Mouse (Mus musculus): ENCODE results near the gene Hebp1. TPM values are rescaled to one million over a fixed set of nuclear protein-coding genes. Genes with fewer than 3 reads are reported as not detected.

Hebp1 gene
- polyA plus RNA-seq, 1 experiment from 2014 or later: 2.0 TPM

GRCm38 (mm10) chr6:135169246-135169645 is 28.6 kb downstream of the Hebp1 start:
- 97% methylated on average over 3 of the region's 3 CpGs for WGBS
- Histone ChIP-seq H3K4me1 (peaks cover 10% of the 10 kb centered on the region), H3K27ac (no peak overlapping the region), H3K9ac (no peak overlapping the region), H3K36me3 (ENCODE audit: poor library complexity, severe bottlenecking) (no peaks in the 10 kb centered on the region), H3K4me3 (no peak overlapping the region), H3K27me3 (no peaks in the 10 kb centered on the region), H3K4me2 (no peak overlapping the region), H3K9me3 (replicated peaks) (no peaks in the 10 kb centered on the region)
- no peak for ATAC-seq

- Histone ChIP-seq H3K4me3 (peak overlapping the region; percentile 39), H3K27me3 (no peaks in the 10 kb centered on the region), H3K27ac (no peak overlapping the region), H3K36me3 (ENCODE audit: poor library complexity, severe bottlenecking) (no peaks in the 10 kb centered on the region), H3K9ac (peak overlapping the region; percentile 53; the same call in 1 of the 2 replicates), H3K4me2 (peak overlapping the region; percentile 64), H3K4me1 (peaks cover 10% of the 10 kb centered on the region), H3K9me3 (replicated peaks) (no peaks in the 10 kb centered on the region)
- WGBS: 83% methylated on average over 6 of the region's 6 CpGs
- no peak for ATAC-seq
These were observed 29.4 kb downstream of the Hebp1 start for GRCm38 (mm10) chr6:135168471-135168870.

DNA sequence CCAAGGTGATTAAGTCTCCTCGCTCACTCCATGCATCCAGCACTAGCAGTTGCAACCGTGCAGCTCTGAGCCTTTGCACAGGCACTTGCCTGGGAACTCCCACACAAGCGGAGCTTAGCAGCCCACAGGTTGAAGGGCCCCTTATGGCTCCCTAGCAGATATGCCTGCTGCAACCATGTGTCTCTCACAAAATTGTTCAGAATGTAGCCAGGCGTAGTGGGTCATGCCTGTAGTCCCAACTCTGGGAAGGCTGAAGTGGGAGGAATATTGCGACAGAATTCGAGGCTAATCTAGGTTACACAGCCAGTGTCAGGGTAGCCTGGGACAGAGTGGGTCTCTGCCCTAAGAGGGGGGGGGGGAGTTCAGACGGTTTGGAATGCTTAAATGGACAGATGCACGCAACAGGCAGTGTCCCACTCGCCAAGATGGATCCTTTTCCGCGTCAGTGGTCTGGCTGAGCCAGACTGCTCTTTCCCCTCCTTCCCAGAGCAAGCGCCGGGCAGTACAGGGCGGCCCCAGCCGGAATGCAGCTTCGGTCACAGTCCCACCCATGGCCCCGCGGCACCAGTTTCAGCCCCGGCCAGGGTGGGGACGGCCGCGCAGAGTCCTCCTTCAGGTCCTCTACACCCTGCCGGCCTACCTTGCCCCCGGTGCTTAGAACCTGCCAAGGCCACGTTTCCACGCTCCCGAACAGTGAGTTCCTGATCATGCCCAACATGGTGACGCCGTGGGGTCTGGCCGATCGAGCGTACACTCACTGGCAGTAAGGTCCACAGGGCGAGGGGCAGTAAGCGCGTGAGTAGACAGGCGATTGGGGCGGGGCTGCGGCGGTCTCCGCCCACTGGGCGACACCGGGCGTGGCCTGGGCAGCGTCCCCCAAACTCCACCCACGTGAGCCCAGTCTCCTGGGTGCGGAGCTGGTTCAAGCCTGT is 30.2 kb downstream of the Hebp1 start:
- H3K4me3 ChIP-seq: peak overlapping the region; percentile 39
- no peak overlapping the region for H3K27ac ChIP-seq
- WGBS: 3% methylated on average over 46 of the region's 46 CpGs
- H3K9ac ChIP-seq: peak overlapping the region; percentile 53
- H3K9me3 ChIP-seq (replicated peaks): no peaks in the 10 kb centered on the region
- ATAC-seq: peak; percentile 89
- peaks cover 10% of the 10 kb centered on the region for H3K4me1 ChIP-seq
- no peaks in the 10 kb centered on the region for H3K36me3 ChIP-seq (ENCODE audit: poor library complexity, severe bottlenecking)
- no peaks in the 10 kb centered on the region for H3K27me3 ChIP-seq
- H3K4me2 ChIP-seq: peak overlapping the region; percentile 64

GRCm38 (mm10) chr6:135166712-135167111 is 31.1 kb downstream of the Hebp1 start:
- no peak overlapping the region for H3K4me3 ChIP-seq
- WGBS: 24% methylated on average over 5 of the region's 5 CpGs
- H3K4me2 ChIP-seq: no peak overlapping the region
- H3K36me3 ChIP-seq (ENCODE audit: poor library complexity, severe bottlenecking): no peaks in the 10 kb centered on the region
- ATAC-seq: no peak
- H3K4me1 ChIP-seq: peaks cover 10% of the 10 kb centered on the region
- H3K27me3 ChIP-seq: no peaks in the 10 kb centered on the region
- no peak overlapping the region for H3K9ac ChIP-seq
- H3K27ac ChIP-seq: no peak overlapping the region
- H3K9me3 ChIP-seq (replicated peaks): no peaks in the 10 kb centered on the region

DNA sequence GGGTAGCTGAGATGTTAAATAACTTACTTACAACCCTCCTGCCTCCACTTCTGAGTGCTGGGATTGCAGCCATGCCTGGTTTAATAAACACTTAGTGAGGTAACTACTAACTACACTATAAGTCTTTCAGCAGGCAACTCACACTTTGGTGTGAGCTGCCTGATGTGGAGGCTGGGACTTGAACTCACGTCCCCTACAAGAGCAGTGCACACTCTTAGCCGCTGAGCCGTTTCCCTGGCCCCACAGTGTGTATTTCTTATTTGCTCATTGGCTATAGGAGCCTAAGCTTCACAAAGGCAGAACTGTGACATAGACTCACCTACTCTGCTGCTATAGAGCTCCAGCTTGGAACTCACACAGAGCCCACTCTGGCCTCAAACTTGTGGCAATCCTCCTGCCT is 31.6 kb downstream of the Hebp1 start:
- 88% methylated on average over 3 of the region's 3 CpGs for WGBS
- Histone ChIP-seq H3K9me3 (replicated peaks) (no peaks in the 10 kb centered on the region), H3K27me3 (no peaks in the 10 kb centered on the region), H3K27ac (no peak overlapping the region), H3K4me3 (no peak overlapping the region), H3K4me2 (no peak overlapping the region), H3K4me1 (peaks cover 10% of the 10 kb centered on the region), H3K36me3 (ENCODE audit: poor library complexity, severe bottlenecking) (no peaks in the 10 kb centered on the region), H3K9ac (no peak overlapping the region)
- no peak for ATAC-seq

DNA sequence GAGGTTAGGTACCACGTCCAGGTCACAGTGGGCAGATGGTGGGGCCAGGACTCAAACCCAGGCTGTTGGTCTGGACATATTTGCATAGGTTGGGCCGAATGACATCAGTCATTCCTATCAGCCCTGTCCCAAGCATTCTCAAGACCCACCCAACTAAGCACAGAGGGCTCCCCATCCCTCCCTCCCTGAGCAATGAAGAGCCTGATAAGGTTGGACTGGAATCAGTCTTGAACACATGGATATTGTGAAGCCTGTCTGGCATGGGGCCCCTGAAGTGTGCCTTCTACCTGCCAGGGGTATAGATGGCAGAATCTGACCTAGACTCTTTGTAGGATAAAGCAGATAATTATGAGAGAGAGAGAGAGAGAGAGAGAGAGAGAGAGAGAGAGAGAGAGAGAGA is 32.1 kb downstream of the Hebp1 start:
- H3K9ac ChIP-seq: no peak overlapping the region
- peaks cover 10% of the 10 kb centered on the region for H3K4me1 ChIP-seq
- no peak overlapping the region for H3K4me3 ChIP-seq
- H3K27ac ChIP-seq: no peak overlapping the region
- H3K4me2 ChIP-seq: no peak overlapping the region
- H3K27me3 ChIP-seq: no peaks in the 10 kb centered on the region
- H3K9me3 ChIP-seq (replicated peaks): no peaks in the 10 kb centered on the region
- no peak for ATAC-seq
- no peaks in the 10 kb centered on the region for H3K36me3 ChIP-seq (ENCODE audit: poor library complexity, severe bottlenecking)
- 82% methylated on average over 2 of the region's 2 CpGs for WGBS

GRCm38 (mm10) chr6:135165191-135165590 is 32.6 kb downstream of the Hebp1 start:
- WGBS: 89% methylated on average over 3 of the region's 3 CpGs
- ATAC-seq: no peak

DNA sequence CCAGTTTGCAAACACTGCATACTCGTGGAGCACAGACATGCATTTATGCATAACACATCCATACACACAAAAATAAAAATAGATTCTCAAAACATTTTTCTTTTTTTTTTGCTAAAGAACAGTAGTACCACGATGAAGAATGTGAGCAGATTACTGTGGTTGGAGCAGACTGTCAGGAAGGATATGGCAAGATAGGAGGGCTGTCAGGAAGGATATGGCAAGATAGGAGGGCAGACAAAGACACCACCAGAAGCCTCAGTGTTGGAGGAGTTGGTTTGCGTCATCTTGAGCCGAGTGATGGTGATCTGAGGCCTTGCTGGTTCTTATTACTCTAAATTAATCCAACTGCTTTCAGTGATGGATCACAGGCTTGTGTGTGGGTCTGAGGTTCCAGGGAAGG is 35.0 kb downstream of the Hebp1 start:
- no peaks in the 10 kb centered on the region for H3K36me3 ChIP-seq (ENCODE audit: poor library complexity, severe bottlenecking)
- no peak for ATAC-seq
- 86% methylated on average over 4 of the region's 4 CpGs for WGBS
- H3K4me3 ChIP-seq: no peak overlapping the region
- no peaks in the 10 kb centered on the region for H3K9me3 ChIP-seq (replicated peaks)
- H3K9ac ChIP-seq: no peak overlapping the region
- no peaks in the 10 kb centered on the region for H3K27me3 ChIP-seq
- no peak overlapping the region for H3K27ac ChIP-seq
- H3K4me1 ChIP-seq: peaks cover 5% of the 10 kb centered on the region
- H3K4me2 ChIP-seq: no peak overlapping the region

More at GRCm38 (mm10) chr6:135165191-135165590, 32.6 kb downstream of the Hebp1 start:
- H3K4me3 ChIP-seq: no peak overlapping the region
- H3K9ac ChIP-seq: no peak overlapping the region
- H3K27ac ChIP-seq: no peak overlapping the region
- H3K4me2 ChIP-seq: no peak overlapping the region
- no peaks in the 10 kb centered on the region for H3K27me3 ChIP-seq
- no peaks in the 10 kb centered on the region for H3K36me3 ChIP-seq (ENCODE audit: poor library complexity, severe bottlenecking)
- no peaks in the 10 kb centered on the region for H3K9me3 ChIP-seq (replicated peaks)
- peaks cover 10% of the 10 kb centered on the region for H3K4me1 ChIP-seq

GRCm38 (mm10) chr6:135162311-135162710 is 35.5 kb downstream of the Hebp1 start:
- ATAC-seq: no peak
- WGBS: 86% methylated on average over 3 of the region's 3 CpGs
- Histone ChIP-seq H3K36me3 (ENCODE audit: poor library complexity, severe bottlenecking) (no peaks in the 10 kb centered on the region), H3K4me1 (no peaks in the 10 kb centered on the region), H3K9ac (no peak overlapping the region), H3K27ac (no peak overlapping the region), H3K9me3 (replicated peaks) (no peaks in the 10 kb centered on the region), H3K4me2 (no peak overlapping the region), H3K27me3 (no peaks in the 10 kb centered on the region), H3K4me3 (no peak overlapping the region)

DNA sequence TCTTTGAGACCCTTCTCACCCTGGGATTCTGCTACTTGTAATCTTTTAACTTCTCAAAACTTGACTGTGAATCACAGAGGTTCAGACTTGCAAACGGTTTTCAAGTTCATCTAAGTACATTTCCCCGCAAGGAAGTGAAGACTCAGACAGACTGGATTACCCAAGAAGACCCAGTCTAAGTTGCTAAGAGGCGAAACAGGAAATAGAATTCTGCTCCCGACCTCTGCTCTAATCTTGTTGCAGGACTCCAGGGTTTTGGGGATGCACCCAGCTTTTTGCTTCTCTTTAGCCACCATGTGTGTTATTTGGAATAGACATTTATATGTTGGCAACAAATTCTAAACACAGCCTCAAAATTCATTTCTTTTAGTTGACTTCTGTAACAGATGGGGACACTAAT is 36.5 kb downstream of the Hebp1 start:
- H3K9me3 ChIP-seq (replicated peaks): no peaks in the 10 kb centered on the region
- no peaks in the 10 kb centered on the region for H3K4me1 ChIP-seq
- H3K9ac ChIP-seq: no peak overlapping the region
- no peak overlapping the region for H3K27ac ChIP-seq
- no peaks in the 10 kb centered on the region for H3K27me3 ChIP-seq
- no peak overlapping the region for H3K4me2 ChIP-seq
- no peak for ATAC-seq
- WGBS: 75% methylated on average over 4 of the region's 4 CpGs
- H3K4me3 ChIP-seq: no peak overlapping the region
- no peaks in the 10 kb centered on the region for H3K36me3 ChIP-seq (ENCODE audit: poor library complexity, severe bottlenecking)

- H3K27ac ChIP-seq: no peak overlapping the region
- no peaks in the 10 kb centered on the region for H3K27me3 ChIP-seq
- H3K4me3 ChIP-seq: no peak overlapping the region
- no peak for ATAC-seq
- H3K4me1 ChIP-seq: no peaks in the 10 kb centered on the region
- H3K9me3 ChIP-seq (replicated peaks): no peaks in the 10 kb centered on the region
- 31% methylated on average over 4 of the region's 4 CpGs for WGBS
- no peak overlapping the region for H3K4me2 ChIP-seq
- no peak overlapping the region for H3K9ac ChIP-seq
- no peaks in the 10 kb centered on the region for H3K36me3 ChIP-seq (ENCODE audit: poor library complexity, severe bottlenecking)
These were observed 39.3 kb downstream of the Hebp1 start for GRCm38 (mm10) chr6:135158509-135158908.

DNA sequence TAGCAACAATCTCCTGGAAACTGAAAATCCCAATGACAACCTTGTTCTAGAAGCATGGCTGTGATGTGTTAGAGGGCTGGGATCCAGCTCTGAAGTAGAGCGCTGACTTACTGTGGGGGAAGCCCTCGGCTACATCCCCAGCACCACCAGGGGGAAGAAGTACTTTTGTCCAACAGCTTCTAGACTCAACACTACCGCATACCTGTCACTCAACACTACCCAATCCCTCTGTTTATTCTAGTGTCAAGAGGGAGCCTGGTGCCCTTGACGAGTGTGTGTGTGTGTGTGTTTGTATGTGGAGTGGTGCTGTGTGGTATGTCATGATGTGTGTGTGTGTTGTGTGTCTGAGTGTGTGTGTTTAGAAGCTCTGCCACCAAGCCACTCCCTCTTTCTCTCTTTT is 40.3 kb downstream of the Hebp1 start:
- H3K9me3 ChIP-seq (replicated peaks): no peaks in the 10 kb centered on the region
- H3K4me1 ChIP-seq: no peaks in the 10 kb centered on the region
- no peaks in the 10 kb centered on the region for H3K27me3 ChIP-seq
- H3K4me3 ChIP-seq: no peak overlapping the region
- ATAC-seq: no peak
- H3K9ac ChIP-seq: no peak overlapping the region
- no peak overlapping the region for H3K4me2 ChIP-seq
- H3K27ac ChIP-seq: no peak overlapping the region
- WGBS: 80% methylated on average over 4 of the region's 4 CpGs
- no peaks in the 10 kb centered on the region for H3K36me3 ChIP-seq (ENCODE audit: poor library complexity, severe bottlenecking)

- no peaks in the 10 kb centered on the region for H3K27me3 ChIP-seq
- no peak overlapping the region for H3K27ac ChIP-seq
- no peaks in the 10 kb centered on the region for H3K4me1 ChIP-seq
- ATAC-seq: no peak
- H3K36me3 ChIP-seq (ENCODE audit: poor library complexity, severe bottlenecking): no peaks in the 10 kb centered on the region
- no peak overlapping the region for H3K4me3 ChIP-seq
- H3K4me2 ChIP-seq: no peak overlapping the region
- no peaks in the 10 kb centered on the region for H3K9me3 ChIP-seq (replicated peaks)
- WGBS: 87% methylated on average over 8 of the region's 8 CpGs
- H3K9ac ChIP-seq: no peak overlapping the region
These were observed 41.2 kb downstream of the Hebp1 start for GRCm38 (mm10) chr6:135156597-135156996.
